Mouse (Mus musculus): ENCODE results near the gene Fkbp1b. TPM values are rescaled to one million over a fixed set of nuclear protein-coding genes. Genes with fewer than 3 reads are reported as not detected.

The Fkbp1b gene
- polyA plus RNA-seq, 1 experiment from 2014 or later, result 3.6 TPM

GRCm38 (mm10) chr12:4875623-4876022, 34.2 kb upstream of the Fkbp1b start:
- no peak overlapping the region for H3K27ac ChIP-seq (ENCODE audit: low read length)
- no peak overlapping the region for H3K4me3 ChIP-seq (ENCODE audit: low read depth, low read length)
- H3K4me2 ChIP-seq (ENCODE audit: low read depth, low read length), result no peak overlapping the region; the same call in 1 of the 2 replicates
- ATAC-seq (ENCODE audit: low read depth), result no peak
- H3K36me3 ChIP-seq (ENCODE audit: control insufficient read depth, insufficient read depth), result peaks cover 7% of the 10 kb centered on the region; the same call in 1 of the 2 replicates
- no peaks in the 10 kb centered on the region for H3K9me3 ChIP-seq (replicated peaks; ENCODE audit: control insufficient read depth, low read length)
- H3K27me3 ChIP-seq (ENCODE audit: control insufficient read depth, insufficient read depth, low read depth, low read length), result no peaks in the 10 kb centered on the region
- 66% methylated on average over 8 of the region's 8 CpGs for WGBS (ENCODE audit: insufficient replicate concordance)
- H3K4me1 ChIP-seq (ENCODE audit: control insufficient read depth, low read depth, low read length), result peaks cover 32% of the 10 kb centered on the region
- no peak overlapping the region for H3K9ac ChIP-seq (ENCODE audit: low read depth, low read length)

GRCm38 (mm10) chr12:4874161-4874927, 33.0 kb upstream of the Fkbp1b start, which contains the start of gene Mfsd2b:
Mfsd2b (minus strand) TSS chr12:4874359.
- peak within 1 kb of the TSS; percentile 99 for H3K27ac ChIP-seq (ENCODE audit: low read length)
- peak within 1 kb of the TSS; percentile 91 for H3K9ac ChIP-seq (ENCODE audit: low read depth, low read length)
- peaks cover 32% of the 10 kb centered on the region for H3K4me1 ChIP-seq (ENCODE audit: control insufficient read depth, low read depth, low read length)
- peaks cover 5% of the 10 kb centered on the region; the same call in 1 of the 2 replicates for H3K36me3 ChIP-seq (ENCODE audit: control insufficient read depth, insufficient read depth)
- 2% methylated on average over 24 of the region's 24 CpGs for WGBS (ENCODE audit: insufficient replicate concordance)
- peak; percentile 86 for ATAC-seq (ENCODE audit: low read depth)
- peak within 1 kb of the TSS; percentile 85 for H3K4me3 ChIP-seq (ENCODE audit: low read depth, low read length)
- no peaks in the 10 kb centered on the region for H3K9me3 ChIP-seq (replicated peaks; ENCODE audit: control insufficient read depth, low read length)
- H3K4me2 ChIP-seq (ENCODE audit: low read depth, low read length), result peak within 1 kb of the TSS; percentile 85
- H3K27me3 ChIP-seq (ENCODE audit: control insufficient read depth, insufficient read depth, low read depth, low read length), result no peaks in the 10 kb centered on the region

- Histone ChIP-seq H3K27ac (ENCODE audit: low read length) (peak overlapping the region; percentile 99), H3K9me3 (replicated peaks; ENCODE audit: control insufficient read depth, low read length) (no peaks in the 10 kb centered on the region), H3K4me2 (ENCODE audit: low read depth, low read length) (peak overlapping the region; percentile 85), H3K36me3 (ENCODE audit: control insufficient read depth, insufficient read depth) (peaks cover 7% of the 10 kb centered on the region), H3K4me1 (ENCODE audit: control insufficient read depth, low read depth, low read length) (peaks cover 32% of the 10 kb centered on the region), H3K4me3 (ENCODE audit: low read depth, low read length) (peak overlapping the region; percentile 85), H3K27me3 (ENCODE audit: control insufficient read depth, insufficient read depth, low read depth, low read length) (no peaks in the 10 kb centered on the region), H3K9ac (ENCODE audit: low read depth, low read length) (peak overlapping the region; percentile 91)
- ATAC-seq (ENCODE audit: low read depth), result peak; percentile 10; the same call in 1 of the 2 replicates
- 17% methylated on average over 6 of the region's 6 CpGs for WGBS (ENCODE audit: insufficient replicate concordance)
These were observed 32.1 kb upstream of the Fkbp1b start for GRCm38 (mm10) chr12:4873531-4873930.

- Histone ChIP-seq H3K36me3 (ENCODE audit: control insufficient read depth, insufficient read depth) (peaks cover 10% of the 10 kb centered on the region), H3K27ac (ENCODE audit: low read length) (peak overlapping the region; percentile 99), H3K9me3 (replicated peaks; ENCODE audit: control insufficient read depth, low read length) (no peaks in the 10 kb centered on the region), H3K4me1 (ENCODE audit: control insufficient read depth, low read depth, low read length) (peaks cover 32% of the 10 kb centered on the region), H3K4me2 (ENCODE audit: low read depth, low read length) (peak overlapping the region; percentile 85), H3K27me3 (ENCODE audit: control insufficient read depth, insufficient read depth, low read depth, low read length) (no peaks in the 10 kb centered on the region), H3K9ac (ENCODE audit: low read depth, low read length) (peak overlapping the region; percentile 91), H3K4me3 (ENCODE audit: low read depth, low read length) (peak overlapping the region; percentile 85)
- 17% methylated on average over 5 of the region's 5 CpGs for WGBS (ENCODE audit: insufficient replicate concordance)
- ATAC-seq (ENCODE audit: low read depth), result peak; percentile 87
These were observed 31.6 kb upstream of the Fkbp1b start for GRCm38 (mm10) chr12:4872983-4873477.

- no peaks in the 10 kb centered on the region for H3K9me3 ChIP-seq (replicated peaks; ENCODE audit: control insufficient read depth, low read length)
- H3K27me3 ChIP-seq (ENCODE audit: control insufficient read depth, insufficient read depth, low read depth, low read length), result no peaks in the 10 kb centered on the region
- ATAC-seq (ENCODE audit: low read depth), result no peak
- peak overlapping the region; percentile 85 for H3K4me3 ChIP-seq (ENCODE audit: low read depth, low read length)
- peaks cover 15% of the 10 kb centered on the region for H3K36me3 ChIP-seq (ENCODE audit: control insufficient read depth, insufficient read depth)
- peaks cover 32% of the 10 kb centered on the region for H3K4me1 ChIP-seq (ENCODE audit: control insufficient read depth, low read depth, low read length)
- H3K4me2 ChIP-seq (ENCODE audit: low read depth, low read length), result peak overlapping the region; percentile 85
- peak overlapping the region; percentile 91 for H3K9ac ChIP-seq (ENCODE audit: low read depth, low read length)
- H3K27ac ChIP-seq (ENCODE audit: low read length), result peak overlapping the region; percentile 99
- WGBS (ENCODE audit: insufficient replicate concordance), result 35% methylated on average over 4 of the region's 4 CpGs
These were observed 30.9 kb upstream of the Fkbp1b start for GRCm38 (mm10) chr12:4872273-4872672.

- Histone ChIP-seq H3K27ac (ENCODE audit: low read length) (no peak overlapping the region), H3K9me3 (replicated peaks; ENCODE audit: control insufficient read depth, low read length) (no peaks in the 10 kb centered on the region), H3K4me2 (ENCODE audit: low read depth, low read length) (peak overlapping the region; percentile 85), H3K27me3 (ENCODE audit: control insufficient read depth, insufficient read depth, low read depth, low read length) (no peaks in the 10 kb centered on the region), H3K9ac (ENCODE audit: low read depth, low read length) (peak overlapping the region; percentile 8; the same call in 1 of the 2 replicates), H3K4me3 (ENCODE audit: low read depth, low read length) (peak overlapping the region; percentile 85), H3K36me3 (ENCODE audit: control insufficient read depth, insufficient read depth) (peaks cover 19% of the 10 kb centered on the region), H3K4me1 (ENCODE audit: control insufficient read depth, low read depth, low read length) (peaks cover 32% of the 10 kb centered on the region)
- ATAC-seq (ENCODE audit: low read depth), result no peak
- 89% methylated on average over 5 of the region's 5 CpGs for WGBS (ENCODE audit: insufficient replicate concordance)
These were observed 29.9 kb upstream of the Fkbp1b start for GRCm38 (mm10) chr12:4871260-4871659.

- Histone ChIP-seq H3K27ac (ENCODE audit: low read length) (no peak overlapping the region), H3K27me3 (ENCODE audit: control insufficient read depth, insufficient read depth, low read depth, low read length) (no peaks in the 10 kb centered on the region), H3K4me3 (ENCODE audit: low read depth, low read length) (no peak overlapping the region), H3K9me3 (replicated peaks; ENCODE audit: control insufficient read depth, low read length) (no peaks in the 10 kb centered on the region), H3K4me1 (ENCODE audit: control insufficient read depth, low read depth, low read length) (peaks cover 13% of the 10 kb centered on the region; the same call in 1 of the 2 replicates), H3K36me3 (ENCODE audit: control insufficient read depth, insufficient read depth) (peaks cover 39% of the 10 kb centered on the region), H3K9ac (ENCODE audit: low read depth, low read length) (no peak overlapping the region), H3K4me2 (ENCODE audit: low read depth, low read length) (no peak overlapping the region)
- no peak for ATAC-seq (ENCODE audit: low read depth)
- 79% methylated on average over 8 of the region's 8 CpGs for WGBS (ENCODE audit: insufficient replicate concordance)
These were observed 27.5 kb upstream of the Fkbp1b start for GRCm38 (mm10) chr12:4868924-4869323.

GRCm38 (mm10) chr12:4864338-4864690, 22.9 kb upstream of the Fkbp1b start:
- no peaks in the 10 kb centered on the region; the same call in 1 of the 2 replicates for H3K4me1 ChIP-seq (ENCODE audit: control insufficient read depth, low read depth, low read length)
- H3K9ac ChIP-seq (ENCODE audit: low read depth, low read length), result no peak overlapping the region
- H3K27ac ChIP-seq (ENCODE audit: low read length), result no peak overlapping the region
- ATAC-seq (ENCODE audit: low read depth), result no peak
- no peak overlapping the region for H3K4me3 ChIP-seq (ENCODE audit: low read depth, low read length)
- H3K9me3 ChIP-seq (replicated peaks; ENCODE audit: control insufficient read depth, low read length), result no peaks in the 10 kb centered on the region
- WGBS (ENCODE audit: insufficient replicate concordance), result 83% methylated on average over 4 of the region's 4 CpGs
- no peak overlapping the region for H3K4me2 ChIP-seq (ENCODE audit: low read depth, low read length)
- H3K27me3 ChIP-seq (ENCODE audit: control insufficient read depth, insufficient read depth, low read depth, low read length), result no peaks in the 10 kb centered on the region
- H3K36me3 ChIP-seq (ENCODE audit: control insufficient read depth, insufficient read depth), result peaks cover 67% of the 10 kb centered on the region

All from liver, embryonic 16.5 days (tissue).